Mouse (Mus musculus): ENCODE measurements around the gene Spta1. TPM values are rescaled to one million over a fixed set of nuclear protein-coding genes. Genes with fewer than 3 reads are reported as not detected.

The Spta1 gene
- polyA plus RNA-seq, 1 experiment from 2014 or later, result 0.38 TPM

DNA sequence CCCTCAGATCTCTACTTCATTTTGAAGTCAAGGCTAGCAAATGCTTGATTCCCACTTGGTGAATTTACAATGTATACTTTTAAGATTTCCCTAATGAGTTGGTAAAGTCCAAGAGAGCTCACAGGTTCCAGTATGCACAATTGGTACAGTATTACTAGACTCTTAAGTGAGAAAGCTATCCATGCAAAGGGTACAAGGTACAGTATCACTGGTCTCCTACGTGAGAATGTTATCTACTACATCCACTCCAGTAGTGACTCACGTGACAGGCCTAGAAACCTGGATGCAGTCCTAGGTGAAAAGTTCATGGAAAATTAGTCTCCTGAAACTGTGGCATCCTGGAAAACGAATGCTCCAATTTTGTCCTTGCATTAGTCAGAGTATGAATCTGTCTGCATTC lies 98.1 kb downstream of the Spta1 start:
- H3K4me2 ChIP-seq, result no peak overlapping the region
- H3K4me3 ChIP-seq, result no peak overlapping the region
- 81% methylated on average over 3 of the region's 3 CpGs for WGBS
- ATAC-seq (ENCODE audit: insufficient number of reproducible peaks, low FRiP score, low TSS enrichment, low read depth), result no peak
- no peak overlapping the region for H3K27ac ChIP-seq
- no peaks in the 10 kb centered on the region for H3K36me3 ChIP-seq
- no peaks in the 10 kb centered on the region for H3K4me1 ChIP-seq
- no peaks in the 10 kb centered on the region for H3K9me3 ChIP-seq
- no peaks in the 10 kb centered on the region for H3K27me3 ChIP-seq
- H3K9ac ChIP-seq, result no peak overlapping the region

Other genes with a start within 250 kb of the Spta1 start
- 2.4 and 3.1 TPM in 2 replicates for gene Mndal, start 230.3 kb upstream of the Spta1 start, polyA plus RNA-seq (2015; fragmentation: Nextera tagmentation; extraction: Ambion mirVana)
- 0.82 and 1.2 TPM in 2 replicates for gene Ifi203, start 230.1 kb upstream of the Spta1 start, polyA plus RNA-seq (2015; fragmentation: Nextera tagmentation; extraction: Ambion mirVana)
- gene Ifi202b, start 190.0 kb upstream of the Spta1 start, polyA plus RNA-seq (2015; fragmentation: Nextera tagmentation; extraction: Ambion mirVana), result 3.0 and 4.4 TPM in 2 replicates
- 0.52 and 0.55 TPM in 2 replicates for gene Ifi205, start 141.0 kb upstream of the Spta1 start, polyA plus RNA-seq (2015; fragmentation: Nextera tagmentation; extraction: Ambion mirVana)
- 0.14 TPM in 1 of 2 replicates, not detected in the other for gene Olfr433, start 132.1 kb upstream of the Spta1 start, polyA plus RNA-seq (2015; fragmentation: Nextera tagmentation; extraction: Ambion mirVana)
- gene Olfr432, start 123.6 kb upstream of the Spta1 start, polyA plus RNA-seq (2015; fragmentation: Nextera tagmentation; extraction: Ambion mirVana), result not detected in 2 replicates
- gene Olfr430, start 106.2 kb upstream of the Spta1 start, polyA plus RNA-seq (2015; fragmentation: Nextera tagmentation; extraction: Ambion mirVana), result not detected in 2 replicates
- not detected in 2 replicates for gene Olfr429, start 88.4 kb upstream of the Spta1 start, polyA plus RNA-seq (2015; fragmentation: Nextera tagmentation; extraction: Ambion mirVana)
- gene Olfr427, start 75.9 kb upstream of the Spta1 start, polyA plus RNA-seq (2015; fragmentation: Nextera tagmentation; extraction: Ambion mirVana), result not detected in 2 replicates
- gene Olfr231, start 51.6 kb upstream of the Spta1 start, polyA plus RNA-seq (2015; fragmentation: Nextera tagmentation; extraction: Ambion mirVana), result not detected in 2 replicates
- gene Olfr424, start 41.3 kb upstream of the Spta1 start, polyA plus RNA-seq (2015; fragmentation: Nextera tagmentation; extraction: Ambion mirVana), result not detected in 2 replicates
- gene Olfr420, start 17.1 kb upstream of the Spta1 start, polyA plus RNA-seq (2015; fragmentation: Nextera tagmentation; extraction: Ambion mirVana), result not detected in 2 replicates
- not detected in 2 replicates for gene Olfr419, start 79.3 kb downstream of the Spta1 start, polyA plus RNA-seq (2015; fragmentation: Nextera tagmentation; extraction: Ambion mirVana)
- not detected in 2 replicates for gene Mptx1, start 157.7 kb downstream of the Spta1 start, polyA plus RNA-seq (2015; fragmentation: Nextera tagmentation; extraction: Ambion mirVana)
- not detected in 2 replicates for gene Olfr417, start 192.3 kb downstream of the Spta1 start, polyA plus RNA-seq (2015; fragmentation: Nextera tagmentation; extraction: Ambion mirVana)
- gene Olfr248, start 218.3 kb downstream of the Spta1 start, polyA plus RNA-seq (2015; fragmentation: Nextera tagmentation; extraction: Ambion mirVana), result not detected in 2 replicates